Mouse (Mus musculus): ENCODE measurements at regions not wholly inside any gene's neighbourhood (a gene's known extent, or its start where the extent isn't known, plus 50 kb on each side); places are given as distances from the start of the nearest gene placed in this dataset.

DNA sequence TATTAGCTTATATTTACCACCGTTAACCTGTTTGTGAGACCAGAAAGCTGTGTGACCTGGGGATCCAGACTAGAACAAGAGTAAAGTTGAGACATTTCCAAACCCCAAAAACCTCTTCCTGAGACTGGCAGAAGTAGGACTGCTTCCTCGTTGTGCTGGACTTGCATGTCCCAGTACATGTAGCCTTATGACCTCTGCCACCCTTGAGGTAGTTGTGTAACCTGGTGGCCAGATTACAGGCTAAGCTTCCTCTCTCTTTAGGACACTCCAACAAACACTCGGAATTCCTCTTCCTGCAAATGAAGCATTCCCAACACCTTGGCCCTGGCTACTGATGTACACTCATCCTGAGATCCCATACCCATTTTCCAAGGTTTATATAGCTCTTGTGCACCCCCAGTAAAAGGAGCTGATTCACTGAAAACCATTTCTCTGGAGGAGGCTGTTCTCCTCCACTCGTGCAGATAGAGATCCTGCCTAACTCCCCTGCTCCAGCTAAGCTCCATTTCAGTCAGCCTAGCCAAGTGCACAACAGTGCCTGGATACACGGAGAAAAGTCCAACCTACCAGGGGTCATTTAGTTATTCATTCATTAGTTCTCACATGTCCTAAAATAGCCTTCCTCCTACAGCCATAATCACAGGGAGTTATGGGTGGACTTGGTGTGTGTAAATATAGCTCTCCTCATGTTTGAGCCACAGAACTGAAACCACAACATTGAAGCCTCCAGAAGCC is 289.4 kb downstream of the Pmp22 start:
- TF ChIP-seq CTCF (IDR thresholded peaks at IDR 0.05) (no peak), POLR2A (IDR thresholded peaks at IDR 0.05; ENCODE audit: insufficient read depth, low read depth, low read length) (no peak), EP300 (IDR thresholded peaks at IDR 0.05; ENCODE audit: insufficient read depth, low read depth, low read length) (no peak)

Measured in heart, adult 2 months (tissue).